ENCODE assay signal across 19 mouse cellular contexts in genomic region chr4:133629191-133629590, GRCm38 (mm10). TPM values are rescaled to one million over a fixed set of nuclear protein-coding genes. Genes with fewer than 3 reads are reported as not detected.
A peak's percentile ranks its signal among the peaks of the same experiment; 100 is the strongest.
DNase-seq lines count a peak whose midpoint lies in the region; ATAC-seq and TF ChIP-seq lines count a peak whose summit lies in the region.
"Had no signal": no experiment of that assay in that cellular context is flagged by ENCODE, and none has a peak within 500 bp of the region (broad histone marks: within the 10 kb centered on the region; RNA-seq: fewer than 3 reads in every experiment).

No protein-coding gene starts in this region.

- no peak overlapping the region for H3K9ac ChIP-seq in midbrain, postnatal 0 days (replicated peaks; ENCODE audit: low read length, poor library complexity, severe bottlenecking)
- H3K9ac ChIP-seq: embryonic facial prominence, embryonic 12.5 days; forebrain, embryonic 12.5 days; forebrain, postnatal 0 days; heart, embryonic 12.5 days; hindbrain, embryonic 15.5 days had no signal

- H3K36me3 ChIP-seq in spleen, adult 2 months (ENCODE audit: control insufficient read depth, insufficient read depth, low read length): peaks cover 15% of the 10 kb centered on the region; the same call in 1 of the 2 replicates
- H3K36me3 ChIP-seq in midbrain, postnatal 0 days (ENCODE audit: insufficient read depth, low read length): peaks cover 25% of the 10 kb centered on the region

- TF ChIP-seq CTCF in spleen, adult 2 months (IDR thresholded peaks at IDR 0.05; ENCODE audit: extremely low read depth, insufficient read depth, insufficient read length, insufficient replicate concordance): no peak
- TF ChIP-seq CTCF in midbrain, postnatal 0 days (IDR thresholded peaks at IDR 0.05): no peak

- peaks cover 56% of the 10 kb centered on the region for H3K4me1 ChIP-seq in spleen, adult 2 months (ENCODE audit: control insufficient read depth, insufficient read depth, insufficient read length)
- H3K4me1 ChIP-seq in midbrain, postnatal 0 days (ENCODE audit: insufficient read depth, low read length): peaks cover 14% of the 10 kb centered on the region

- DNase-seq in spleen, adult 2 months (ENCODE audit: low read depth in 1 of 2, low spot score in 2 of 2): peak in 1 of 2 experiments; percentile 6
- DNase-seq in spleen, postnatal 10 days (ENCODE audit: low spot score in 2 of 2): no peak
- peak; percentile 68 for DNase-seq in CD4-positive, CD25-positive, alpha-beta regulatory T cell, adult 2 months (ENCODE audit: low read depth, low spot score)
- peak; percentile 71 for DNase-seq in T-cell, adult 2 months (ENCODE audit: low spot score)
- DNase-seq in frontal cortex, adult 2 months (ENCODE audit: extremely low spot score in 1 of 2, low spot score in 1 of 2): no peak
- DNase-seq in kidney, adult 18-20 months: no peak
- no peak for DNase-seq in midbrain, postnatal 0 days (ENCODE audit: low spot score)
- DNase-seq: adrenal gland, postnatal 14 days; cerebellum, adult 2 months; cerebellum, postnatal 25 days; forebrain, postnatal 0 days; heart, postnatal 36 days; kidney, adult 11 months had no signal

- no peak overlapping the region for H3K4me3 ChIP-seq in spleen, adult 2 months (ENCODE audit: extremely low read depth, insufficient read depth, insufficient read length)
- no peak overlapping the region for H3K4me3 ChIP-seq in midbrain, postnatal 0 days (ENCODE audit: low read depth, low read length)
- H3K4me3 ChIP-seq: embryonic facial prominence, embryonic 12.5 days; forebrain, embryonic 12.5 days; heart, embryonic 12.5 days; hindbrain, embryonic 15.5 days had no signal

- peak overlapping the region; percentile 26 for H3K27ac ChIP-seq in spleen, adult 2 months (ENCODE audit: insufficient read depth, low read length)
- no peak overlapping the region for H3K27ac ChIP-seq in midbrain, postnatal 0 days (ENCODE audit: low read depth, low read length)
- H3K27ac ChIP-seq: embryonic facial prominence, embryonic 12.5 days; forebrain, embryonic 12.5 days; hindbrain, embryonic 15.5 days had no signal

- H3K27me3 ChIP-seq in spleen, adult 2 months (ENCODE audit: control insufficient read depth, insufficient read depth, low read length): no peaks in the 10 kb centered on the region
- H3K27me3 ChIP-seq in midbrain, postnatal 0 days (ENCODE audit: insufficient read depth, low read length): no peaks in the 10 kb centered on the region
- H3K27me3 ChIP-seq: embryonic facial prominence, embryonic 12.5 days; forebrain, embryonic 12.5 days; heart, embryonic 12.5 days; hindbrain, embryonic 15.5 days had no signal

- no peak for TF ChIP-seq POLR2A in spleen, adult 2 months (IDR thresholded peaks at IDR 0.05; ENCODE audit: low read depth, low read length)

- no peaks in the 10 kb centered on the region for H3K9me3 ChIP-seq in midbrain, postnatal 0 days (ENCODE audit: low read length)
- H3K9me3 ChIP-seq: embryonic facial prominence, embryonic 12.5 days; forebrain, embryonic 12.5 days; G1E; heart, embryonic 12.5 days; hindbrain, embryonic 15.5 days had no signal

- 45% methylated on average over 7 of the region's 7 CpGs for WGBS in spleen, adult 2 months
- 84% methylated on average over 7 of the region's 7 CpGs for WGBS in midbrain, postnatal 0 days

- peak; percentile 43 for ATAC-seq in inflammation-experienced regulatory T-cells, adult 6 months
- ATAC-seq in midbrain, postnatal 0 days (ENCODE audit: low FRiP score): no peak
- ATAC-seq: forebrain, postnatal 0 days had no signal

- no peak overlapping the region for H3K4me2 ChIP-seq in midbrain, postnatal 0 days (ENCODE audit: low read depth, low read length, poor library complexity, severe bottlenecking)
- H3K4me2 ChIP-seq: embryonic facial prominence, embryonic 12.5 days; forebrain, embryonic 12.5 days; heart, embryonic 12.5 days; hindbrain, embryonic 15.5 days had no signal

RNA-seq across cellular contexts. Expression of gene Zdhhc18, which starts 20.8 kb away (rescaled TPM):
- 133 and 134 TPM in 2 replicates for polyA plus RNA-seq in spleen, adult 2 months (2012; rRNA removed)
- 10 to 100 TPM; 22.8 to 25.9 (median 23.1) TPM for polyA plus RNA-seq in inflammation-experienced regulatory T-cells, adult 6 months (2017; shearing (Covaris generic))
- 38.5 and 43.3 TPM in 2 replicates for polyA plus RNA-seq in frontal cortex, adult 2 months (2012; rRNA removed)
- 19.2 and 26.7 TPM in 2 replicates for total RNA-seq in midbrain, postnatal 0 days (2014; rRNA removed)
- 5.9 and 7.3 TPM in 2 replicates for polyA plus RNA-seq in midbrain, postnatal 0 days (2015; fragmentation: Nextera tagmentation; extraction: Ambion mirVana)

RNA-seq across cellular contexts. Expression of gene Sfn, which starts 27.2 kb away (rescaled TPM):
- polyA plus RNA-seq in spleen, adult 2 months (2012; rRNA removed): 15.5 and 26.1 TPM in 2 replicates
- 10 to 100 TPM; 10.9 to 18.2 (median 12.9) TPM for polyA plus RNA-seq in inflammation-experienced regulatory T-cells, adult 6 months (2017; shearing (Covaris generic))
- 2.5 and 2.9 TPM in 2 replicates for polyA plus RNA-seq in frontal cortex, adult 2 months (2012; rRNA removed)
- total RNA-seq in midbrain, postnatal 0 days (2014; rRNA removed): 2.0 and 3.6 TPM in 2 replicates
- 0.67 and 0.86 TPM in 2 replicates for polyA plus RNA-seq in midbrain, postnatal 0 days (2015; fragmentation: Nextera tagmentation; extraction: Ambion mirVana)

RNA-seq across cellular contexts. Expression of gene Pigv, which starts 43.3 kb away (rescaled TPM):
- 14.5 and 16.0 TPM in 2 replicates for polyA plus RNA-seq in spleen, adult 2 months (2012; rRNA removed)
- polyA plus RNA-seq in inflammation-experienced regulatory T-cells, adult 6 months (2017; shearing (Covaris generic)): 10 to 100 TPM; 10.3 to 13.8 (median 11.3) TPM
- 7.5 and 8.2 TPM in 2 replicates for polyA plus RNA-seq in frontal cortex, adult 2 months (2012; rRNA removed)
- 8.9 and 15.9 TPM in 2 replicates for total RNA-seq in midbrain, postnatal 0 days (2014; rRNA removed)
- polyA plus RNA-seq in midbrain, postnatal 0 days (2015; fragmentation: Nextera tagmentation; extraction: Ambion mirVana): 13.5 and 14.8 TPM in 2 replicates

RNA-seq across cellular contexts. Expression of gene Gpn2, which starts 45.0 kb away (rescaled TPM):
- 36.1 and 55.9 TPM in 2 replicates for polyA plus RNA-seq in spleen, adult 2 months (2012; rRNA removed)
- polyA plus RNA-seq in inflammation-experienced regulatory T-cells, adult 6 months (2017; shearing (Covaris generic)): 1 to 10 TPM; 6.1 to 6.7 (median 6.4) TPM
- polyA plus RNA-seq in frontal cortex, adult 2 months (2012; rRNA removed): 18.9 and 22.4 TPM in 2 replicates
- total RNA-seq in midbrain, postnatal 0 days (2014; rRNA removed): 22.7 and 23.6 TPM in 2 replicates
- polyA plus RNA-seq in midbrain, postnatal 0 days (2015; fragmentation: Nextera tagmentation; extraction: Ambion mirVana): 16.2 and 16.7 TPM in 2 replicates

RNA-seq across cellular contexts. Expression of gene Gpatch3, which starts 54.6 kb away (rescaled TPM):
- polyA plus RNA-seq in spleen, adult 2 months (2012; rRNA removed): 3.7 and 6.0 TPM in 2 replicates
- 1 to 10 TPM in 2 of 3 experiments, under 1 TPM in 1; 0.94 to 1.6 (median 1.1) TPM for polyA plus RNA-seq in inflammation-experienced regulatory T-cells, adult 6 months (2017; shearing (Covaris generic))
- 7.0 and 7.5 TPM in 2 replicates for polyA plus RNA-seq in frontal cortex, adult 2 months (2012; rRNA removed)
- 8.7 and 10.3 TPM in 2 replicates for total RNA-seq in midbrain, postnatal 0 days (2014; rRNA removed)
- 5.6 and 6.3 TPM in 2 replicates for polyA plus RNA-seq in midbrain, postnatal 0 days (2015; fragmentation: Nextera tagmentation; extraction: Ambion mirVana)

Comparison
In these comparisons a context has a peak if more than half of its experiments do, and no peak if none do; other contexts are left out.
1. DNase-seq: peak in CD4-positive, CD25-positive, alpha-beta regulatory T cell, adult 2 months (single experiment) and T-cell, adult 2 months (single experiment); none in spleen, postnatal 10 days (0 of 2), frontal cortex, adult 2 months (0 of 2), kidney, adult 18-20 months (single experiment) and midbrain, postnatal 0 days (single experiment).